Mouse (Mus musculus): Measurements from ENCODE around the gene Olfr1116. TPM values are rescaled to one million over a fixed set of nuclear protein-coding genes. Genes with fewer than 3 reads are reported as not detected.
"Not testable (repeated sequence)": the region's sequence is repeated elsewhere in the genome, so short reads cannot be mapped to it uniquely, and the experiment has no call there.

Gene Olfr1116
- 0.10 TPM in 1 of 2 replicates, not detected in the other for polyA plus RNA-seq (2011; ENCODE audit: insufficient read depth, insufficient read length, low read depth, missing spikeins)

DNA sequence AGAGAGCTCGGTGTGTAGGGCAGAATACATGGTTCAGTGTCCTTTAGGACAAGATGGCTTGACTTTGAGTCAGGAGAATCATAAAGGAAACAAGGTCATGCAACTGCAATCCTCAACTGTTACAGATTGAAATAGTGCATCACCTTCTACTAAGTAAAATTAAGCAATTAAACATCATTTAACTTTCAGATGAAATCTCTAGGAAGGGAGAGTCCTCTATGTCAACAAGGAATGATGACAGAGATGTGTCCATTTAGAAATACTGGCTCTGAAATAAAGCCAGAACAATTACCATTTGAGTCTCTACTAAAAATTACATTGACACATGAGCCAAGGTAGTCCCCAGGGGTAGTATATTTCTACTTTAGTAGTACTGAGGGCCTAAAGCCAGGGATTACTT, at the start of gene Olfr1116:
Olfr1116 (plus strand) TSS at position 301 of the 400 bp plus-strand sequence.
- Histone ChIP-seq H3K36me3 (ENCODE audit: control insufficient read depth, insufficient read depth, low read length, poor library complexity, severe bottlenecking) (no peaks in the 10 kb centered on the region), H3K27me3 (ENCODE audit: control insufficient read depth, insufficient read depth, low read length, poor library complexity, severe bottlenecking) (no peaks in the 10 kb centered on the region), H3K27ac (ENCODE audit: insufficient read depth, low read length) (no peak within 1 kb of the TSS), H3K9me3 (replicated peaks; ENCODE audit: control insufficient read depth, insufficient read depth, low read length, poor library complexity, severe bottlenecking) (0 out of 2 replicates have a peak, but pooled peaks cover 4% of the 10 kb centered on the region), H3K4me1 (ENCODE audit: control insufficient read depth, insufficient read depth, low read length) (no peaks in the 10 kb centered on the region), H3K9ac (ENCODE audit: low read depth, poor library complexity, severe bottlenecking) (no peak within 1 kb of the TSS), H3K4me3 (ENCODE audit: low read depth, low read length) (no peak within 1 kb of the TSS)
- TF ChIP-seq CTCF (IDR thresholded peaks at IDR 0.05; ENCODE audit: low read depth, low read length) (no peak), EP300 (IDR thresholded peaks at IDR 0.05; ENCODE audit: insufficient read depth, low read depth, low read length) (no peak), POLR2A (IDR thresholded peaks at IDR 0.05; ENCODE audit: insufficient read depth, low read length) (no peak)

DNA sequence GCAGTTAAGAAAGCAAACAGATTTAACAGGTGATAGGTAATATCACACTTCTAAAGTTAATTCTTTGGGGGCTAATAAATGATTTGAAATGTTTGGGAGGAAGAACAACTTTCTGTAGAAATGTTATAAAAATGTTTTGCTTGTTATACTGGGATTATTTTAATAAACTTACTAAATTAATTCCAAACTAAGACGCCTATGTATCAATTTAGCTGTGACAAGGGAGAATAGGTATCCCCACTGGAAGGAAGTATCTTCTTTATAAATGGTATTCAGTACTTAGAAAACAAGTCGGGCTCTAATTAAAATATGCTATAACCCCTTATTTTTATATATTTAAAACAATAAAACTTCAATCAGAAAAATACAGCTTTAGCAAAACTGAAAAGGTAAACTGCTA, 19.6 kb upstream of the Olfr1116 start, which contains the start of gene Olfr1115:
Olfr1115 (plus strand) TSS at position 301 of the 400 bp plus-strand sequence.
- no peaks in the 10 kb centered on the region for H3K4me1 ChIP-seq (ENCODE audit: control insufficient read depth, insufficient read depth, low read length)
- TF ChIP-seq CTCF (IDR thresholded peaks at IDR 0.05; ENCODE audit: low read depth, low read length) (no peak), POLR2A (IDR thresholded peaks at IDR 0.05; ENCODE audit: insufficient read depth, low read length) (no peak), EP300 (IDR thresholded peaks at IDR 0.05; ENCODE audit: insufficient read depth, low read depth, low read length) (no peak)
- H3K4me3 ChIP-seq (ENCODE audit: low read depth, low read length) = no peak within 1 kb of the TSS
- H3K27ac ChIP-seq (ENCODE audit: insufficient read depth, low read length) = no peak within 1 kb of the TSS
- H3K9me3 ChIP-seq (replicated peaks; ENCODE audit: control insufficient read depth, insufficient read depth, low read length, poor library complexity, severe bottlenecking) = no peaks in the 10 kb centered on the region
- H3K27me3 ChIP-seq (ENCODE audit: control insufficient read depth, insufficient read depth, low read length, poor library complexity, severe bottlenecking) = no peaks in the 10 kb centered on the region
- H3K9ac ChIP-seq (ENCODE audit: low read depth, poor library complexity, severe bottlenecking) = no peak within 1 kb of the TSS
- no peaks in the 10 kb centered on the region for H3K36me3 ChIP-seq (ENCODE audit: control insufficient read depth, insufficient read depth, low read length, poor library complexity, severe bottlenecking)

DNA sequence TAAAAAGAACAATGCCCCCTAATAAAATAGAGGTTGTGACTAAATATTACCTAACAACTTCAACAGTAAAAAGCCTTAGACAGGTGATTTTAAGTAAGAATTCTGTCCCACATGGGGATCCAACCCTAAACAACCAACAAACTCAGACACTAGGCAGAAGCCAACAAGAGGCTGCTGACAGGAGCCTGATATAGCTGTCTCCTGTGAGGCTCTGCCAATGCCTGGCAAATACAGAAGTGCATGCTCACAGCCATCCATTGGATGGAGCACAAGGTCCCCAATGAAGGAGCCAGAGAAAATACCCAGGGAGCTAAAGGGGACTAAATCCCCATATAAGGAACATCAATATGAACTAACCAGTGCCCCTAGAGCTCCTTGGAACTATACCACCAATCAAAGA, 26.6 kb downstream of the Olfr1116 start:
- H3K9me3 ChIP-seq (replicated peaks; ENCODE audit: control insufficient read depth, insufficient read depth, low read length, poor library complexity, severe bottlenecking); H3K4me3 ChIP-seq (ENCODE audit: low read depth, low read length); H3K27me3 ChIP-seq (ENCODE audit: control insufficient read depth, insufficient read depth, low read length, poor library complexity, severe bottlenecking); H3K9ac ChIP-seq (ENCODE audit: low read depth, poor library complexity, severe bottlenecking); H3K27ac ChIP-seq (ENCODE audit: insufficient read depth, low read length); H3K36me3 ChIP-seq (ENCODE audit: control insufficient read depth, insufficient read depth, low read length, poor library complexity, severe bottlenecking); H3K4me1 ChIP-seq (ENCODE audit: control insufficient read depth, insufficient read depth, low read length): not testable (repeated sequence)

DNA sequence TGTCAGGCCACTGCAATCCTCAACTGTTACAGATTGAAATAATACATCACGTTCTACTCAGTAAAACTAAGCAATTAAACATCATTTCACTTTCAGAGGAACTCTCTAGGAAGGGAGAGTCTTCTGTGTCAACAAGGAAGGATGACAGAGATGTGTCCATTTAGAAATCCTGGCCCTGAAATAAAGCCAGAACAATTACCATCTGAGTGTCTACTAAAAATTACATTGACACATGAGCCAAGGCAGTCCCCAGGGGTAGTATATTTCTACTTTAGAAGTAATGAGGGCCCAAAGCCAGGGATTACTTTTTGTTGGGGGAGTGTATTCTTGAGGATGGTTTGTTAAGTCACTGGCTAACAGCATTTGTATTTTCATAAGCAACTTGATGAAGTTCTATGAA, 39.9 kb downstream of the Olfr1116 start, which contains the start of gene Olfr1118:
Olfr1118 (plus strand) TSS at position 301 of the 400 bp plus-strand sequence.
- Histone ChIP-seq H3K36me3 (ENCODE audit: control insufficient read depth, insufficient read depth, low read length, poor library complexity, severe bottlenecking) (no peaks in the 10 kb centered on the region), H3K27ac (ENCODE audit: insufficient read depth, low read length) (no peak within 1 kb of the TSS)

More for the DNA sequence above, 39.9 kb downstream of the Olfr1116 start, which contains the start of gene Olfr1118:
- no peaks in the 10 kb centered on the region for H3K9me3 ChIP-seq (replicated peaks; ENCODE audit: control insufficient read depth, insufficient read depth, low read length, poor library complexity, severe bottlenecking)
- TF ChIP-seq EP300 (IDR thresholded peaks at IDR 0.05; ENCODE audit: insufficient read depth, low read depth, low read length) (no peak), POLR2A (IDR thresholded peaks at IDR 0.05; ENCODE audit: insufficient read depth, low read length) (no peak), CTCF (IDR thresholded peaks at IDR 0.05; ENCODE audit: low read depth, low read length) (no peak)
- no peak within 1 kb of the TSS for H3K4me3 ChIP-seq (ENCODE audit: low read depth, low read length)
- no peaks in the 10 kb centered on the region for H3K27me3 ChIP-seq (ENCODE audit: control insufficient read depth, insufficient read depth, low read length, poor library complexity, severe bottlenecking)
- no peak within 1 kb of the TSS for H3K9ac ChIP-seq (ENCODE audit: low read depth, poor library complexity, severe bottlenecking)
- no peaks in the 10 kb centered on the region for H3K4me1 ChIP-seq (ENCODE audit: control insufficient read depth, insufficient read depth, low read length)

Other genes starting within 250 kb of the Olfr1116 start
- not detected in 2 replicates for gene Olfr1104, start 240.5 kb upstream of the Olfr1116 start, polyA plus RNA-seq (2011; ENCODE audit: insufficient read depth, insufficient read length, low read depth, missing spikeins)
- not detected in 2 replicates for gene Olfr1105, start 231.0 kb upstream of the Olfr1116 start, polyA plus RNA-seq (2011; ENCODE audit: insufficient read depth, insufficient read length, low read depth, missing spikeins)
- not detected in 2 replicates for gene Olfr1106, start 215.3 kb upstream of the Olfr1116 start, polyA plus RNA-seq (2011; ENCODE audit: insufficient read depth, insufficient read length, low read depth, missing spikeins)
- gene Olfr1107, start 191.7 kb upstream of the Olfr1116 start, polyA plus RNA-seq (2011; ENCODE audit: insufficient read depth, insufficient read length, low read depth, missing spikeins) = not detected in 2 replicates
- not detected in 2 replicates for gene Olfr1109, start 171.5 kb upstream of the Olfr1116 start, polyA plus RNA-seq (2011; ENCODE audit: insufficient read depth, insufficient read length, low read depth, missing spikeins)
- not detected in 2 replicates for gene Olfr259, start 153.0 kb upstream of the Olfr1116 start, polyA plus RNA-seq (2011; ENCODE audit: insufficient read depth, insufficient read length, low read depth, missing spikeins)
- not detected in 2 replicates for gene Olfr1110, start 127.2 kb upstream of the Olfr1116 start, polyA plus RNA-seq (2011; ENCODE audit: insufficient read depth, insufficient read length, low read depth, missing spikeins)
- gene Olfr1111, start 114.9 kb upstream of the Olfr1116 start, polyA plus RNA-seq (2011; ENCODE audit: insufficient read depth, insufficient read length, low read depth, missing spikeins) = not detected in 2 replicates
- not detected in 2 replicates for gene Olfr1112, start 79.7 kb upstream of the Olfr1116 start, polyA plus RNA-seq (2011; ENCODE audit: insufficient read depth, insufficient read length, low read depth, missing spikeins)
- not detected in 2 replicates for gene Olfr1113, start 58.6 kb upstream of the Olfr1116 start, polyA plus RNA-seq (2011; ENCODE audit: insufficient read depth, insufficient read length, low read depth, missing spikeins)
- gene Olfr1115, start 19.5 kb upstream of the Olfr1116 start, polyA plus RNA-seq (2011; ENCODE audit: insufficient read depth, insufficient read length, low read depth, missing spikeins) = not detected in 2 replicates
- not detected in 2 replicates for gene Olfr1118, start 40.0 kb downstream of the Olfr1116 start, polyA plus RNA-seq (2011; ENCODE audit: insufficient read depth, insufficient read length, low read depth, missing spikeins)
- gene Olfr1120, start 87.3 kb downstream of the Olfr1116 start, polyA plus RNA-seq (2011; ENCODE audit: insufficient read depth, insufficient read length, low read depth, missing spikeins) = not detected in 2 replicates
- gene Olfr1121, start 102.4 kb downstream of the Olfr1116 start, polyA plus RNA-seq (2011; ENCODE audit: insufficient read depth, insufficient read length, low read depth, missing spikeins) = not detected in 2 replicates
- gene Olfr1122, start 118.3 kb downstream of the Olfr1116 start, polyA plus RNA-seq (2011; ENCODE audit: insufficient read depth, insufficient read length, low read depth, missing spikeins) = not detected in 2 replicates
- not detected in 2 replicates for gene Olfr1123, start 149.1 kb downstream of the Olfr1116 start, polyA plus RNA-seq (2011; ENCODE audit: insufficient read depth, insufficient read length, low read depth, missing spikeins)
- gene Olfr1124, start 162.7 kb downstream of the Olfr1116 start, polyA plus RNA-seq (2011; ENCODE audit: insufficient read depth, insufficient read length, low read depth, missing spikeins) = not detected in 2 replicates
- gene Olfr1126, start 186.4 kb downstream of the Olfr1116 start, polyA plus RNA-seq (2011; ENCODE audit: insufficient read depth, insufficient read length, low read depth, missing spikeins) = not detected in 2 replicates
- gene Pramel7, start 229.6 kb downstream of the Olfr1116 start, polyA plus RNA-seq (2011; ENCODE audit: insufficient read depth, insufficient read length, low read depth, missing spikeins) = not detected in 2 replicates
- gene Pramel6, start 239.0 kb downstream of the Olfr1116 start, polyA plus RNA-seq (2011; ENCODE audit: insufficient read depth, insufficient read length, low read depth, missing spikeins) = 0.76 and 1.4 TPM in 2 replicates

Data from ES-Bruce4 (cell line).